Mouse (Mus musculus) liver, adult 10 weeks (tissue): ENCODE measurements around the gene Gm15140. TPM values are rescaled to one million over a fixed set of nuclear protein-coding genes. Genes with fewer than 3 reads are reported as not detected.

Experiments
- polyA plus RNA-seq: library from polyadenylated mRNA; stranded (reverse); fragments of 350-450 nt; fragmentation: Illumina TruSeq; extraction: RNeasy Lipid Tissue Mini Kit (QIAGEN cat#74804); gene quantifications from one replicate; pipeline ENCODE4 v1.2.3, GENCODE M21; 2014; ENCODE audit warnings: low read depth, low replicate concordance

Gm15140 gene
- not detected for polyA plus RNA-seq

DNA sequence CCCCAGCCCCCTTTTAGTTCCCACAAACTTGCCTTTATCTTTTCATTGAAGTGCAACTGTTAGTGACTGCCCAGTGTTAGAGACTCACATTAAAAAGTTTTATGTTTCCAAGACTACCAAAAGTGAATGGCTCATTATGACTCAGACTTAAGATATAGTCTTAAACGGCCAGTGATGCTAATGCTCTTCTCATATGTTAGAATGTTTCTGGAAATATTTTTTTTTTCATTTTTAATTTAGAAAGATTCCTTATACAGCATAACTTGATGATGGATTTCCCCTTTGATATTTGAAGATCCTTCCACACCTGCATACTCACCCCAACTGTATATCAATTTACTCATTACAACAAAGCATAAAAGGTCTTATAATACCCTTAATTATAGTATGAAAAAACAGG lies at the start of gene Gm15140:
TSS of gene Gm15140 (minus strand) at position 101 of the 400 bp plus-strand sequence.

Other genes starting within 250 kb of the Gm15140 start
- gene Samt1, start 108.0 kb downstream of the Gm15140 start, polyA plus RNA-seq = not detected
- gene 4921511M17Rik, start 86.9 kb downstream of the Gm15140 start, polyA plus RNA-seq = not detected
- not detected for gene Gm10057, start 65.6 kb downstream of the Gm15140 start, polyA plus RNA-seq
- gene 4930524N10Rik, start 222.7 kb upstream of the Gm15140 start, polyA plus RNA-seq = not detected